ENCODE assay signal across 10 mouse cellular contexts in genomic region chr1:82287776-82288325, GRCm38 (mm10). TPM values are rescaled to one million over a fixed set of nuclear protein-coding genes. Genes with fewer than 3 reads are reported as not detected.
DNase-seq lines count a peak whose midpoint lies in the region; ATAC-seq lines count a peak whose summit lies in the region.
"Had no signal": no experiment of that assay in that cellular context is flagged by ENCODE, and none has a peak within 500 bp of the region (broad histone marks: within the 10 kb centered on the region; RNA-seq: fewer than 3 reads in every experiment).

No protein-coding gene starts in this region.

- 0 out of 2 replicates have a peak overlapping the region, but pooled peaks have one; percentile 90 for H3K27ac ChIP-seq in embryonic facial prominence, embryonic 14.5 days (replicated peaks; ENCODE audit: low read depth, low read length)
- peak overlapping the region; percentile 97 for H3K27ac ChIP-seq in heart, embryonic 15.5 days
- H3K27ac ChIP-seq in liver, embryonic 11.5 days (ENCODE audit: low read depth, low read length), result no peak overlapping the region

- H3K27me3 ChIP-seq in embryonic facial prominence, embryonic 14.5 days (replicated peaks; ENCODE audit: control insufficient read depth, insufficient read depth, low read length), result no peaks in the 10 kb centered on the region
- peaks cover 4% of the 10 kb centered on the region; the same call in 1 of the 2 replicates for H3K27me3 ChIP-seq in heart, embryonic 15.5 days
- H3K27me3 ChIP-seq in liver, embryonic 11.5 days (replicated peaks; ENCODE audit: control insufficient read depth, insufficient read depth, low read length), result peaks cover 64% of the 10 kb centered on the region

- 85% methylated on average over 16 of the region's 16 CpGs for WGBS in embryonic facial prominence, embryonic 14.5 days
- WGBS in heart, embryonic 15.5 days, result 68% methylated on average over 16 of the region's 16 CpGs
- WGBS in liver, embryonic 11.5 days, result 86% methylated on average over 16 of the region's 16 CpGs

- H3K36me3 ChIP-seq in embryonic facial prominence, embryonic 14.5 days (ENCODE audit: control insufficient read depth, insufficient read depth, low read length), result peaks cover 21% of the 10 kb centered on the region; the same call in 1 of the 2 replicates
- peaks cover 5% of the 10 kb centered on the region; the same call in 1 of the 2 replicates for H3K36me3 ChIP-seq in heart, embryonic 15.5 days
- H3K36me3 ChIP-seq in liver, embryonic 11.5 days (ENCODE audit: control insufficient read depth, insufficient read depth, low read length), result peaks cover 8% of the 10 kb centered on the region
- H3K36me3 ChIP-seq: G1E had no signal

- no peaks in the 10 kb centered on the region for H3K9me3 ChIP-seq in embryonic facial prominence, embryonic 14.5 days (ENCODE audit: control insufficient read depth, low read length)
- no peaks in the 10 kb centered on the region for H3K9me3 ChIP-seq in heart, embryonic 15.5 days (replicated peaks)
- no peaks in the 10 kb centered on the region for H3K9me3 ChIP-seq in liver, embryonic 11.5 days (ENCODE audit: control insufficient read depth, low read length)

- H3K4me2 ChIP-seq in embryonic facial prominence, embryonic 14.5 days (ENCODE audit: low read depth, low read length), result peak overlapping the region; percentile 57
- H3K4me2 ChIP-seq in heart, embryonic 15.5 days, result peak overlapping the region; percentile 85
- H3K4me2 ChIP-seq in liver, embryonic 11.5 days, result peak overlapping the region; percentile 71

- DNase-seq in kidney, adult 11 months, result peak; percentile 17
- no peak for DNase-seq in kidney, adult 9 months
- DNase-seq in embryonic facial prominence, embryonic 14.5 days (ENCODE audit: low spot score), result no peak
- DNase-seq in liver, embryonic 11.5 days (ENCODE audit: low spot score), result no peak
- no peak for DNase-seq in spleen, postnatal 14 days (ENCODE audit: low spot score in 2 of 2)
- DNase-seq in yolk sac, embryonic 10.5 days (ENCODE audit: low spot score), result no peak
- DNase-seq in B cell, adult 2 months, result no peak

- H3K4me1 ChIP-seq in embryonic facial prominence, embryonic 14.5 days (ENCODE audit: control insufficient read depth, insufficient read depth, low read length), result peaks cover 35% of the 10 kb centered on the region
- H3K4me1 ChIP-seq in heart, embryonic 15.5 days (replicated peaks), result peaks cover 40% of the 10 kb centered on the region
- peaks cover 3% of the 10 kb centered on the region; the same call in 1 of the 2 replicates for H3K4me1 ChIP-seq in liver, embryonic 11.5 days (replicated peaks; ENCODE audit: control insufficient read depth, insufficient read depth, low read length)

- no peak for ATAC-seq in embryonic facial prominence, embryonic 14.5 days (ENCODE audit: low read depth)
- no peak for ATAC-seq in heart, embryonic 15.5 days (replicated peaks; ENCODE audit: insufficient number of reproducible peaks, insufficient read depth, low FRiP score, low read depth)
- no peak for ATAC-seq in liver, embryonic 11.5 days (replicated peaks; ENCODE audit: low FRiP score)

- peak overlapping the region; percentile 69 for H3K9ac ChIP-seq in embryonic facial prominence, embryonic 14.5 days (ENCODE audit: low read depth, low read length)
- peak overlapping the region; percentile 70 for H3K9ac ChIP-seq in heart, embryonic 15.5 days
- no peak overlapping the region for H3K9ac ChIP-seq in liver, embryonic 11.5 days (ENCODE audit: low read depth, low read length)

- H3K4me3 ChIP-seq in embryonic facial prominence, embryonic 14.5 days (ENCODE audit: low read depth, low read length), result peak overlapping the region; percentile 83
- H3K4me3 ChIP-seq in heart, embryonic 15.5 days, result peak overlapping the region; percentile 81
- H3K4me3 ChIP-seq in liver, embryonic 11.5 days (ENCODE audit: low read depth, low read length), result no peak overlapping the region
- H3K4me3 ChIP-seq: megakaryocyte, embryonic 14.5 days had no signal

RNA-seq across cellular contexts. Expression of gene Irs1, which starts 3.4 kb away (rescaled TPM):
- 14.8 and 16.1 TPM in 2 replicates for polyA plus RNA-seq in embryonic facial prominence, embryonic 14.5 days (2014; fragmentation: Nextera tagmentation; extraction: Ambion mirVana)
- polyA plus RNA-seq in heart, embryonic 15.5 days (2015; fragmentation: Nextera tagmentation; extraction: Ambion mirVana), result 9.1 and 9.3 TPM in 2 replicates
- polyA plus RNA-seq in liver, embryonic 11.5 days (2014; fragmentation: Nextera tagmentation; extraction: Ambion mirVana), result 3.6 and 4.1 TPM in 2 replicates
- polyA plus RNA-seq: G1E had no signal

RNA-seq across cellular contexts. Expression of gene Rhbdd1, which starts 28.4 kb away (rescaled TPM):
- polyA plus RNA-seq in embryonic facial prominence, embryonic 14.5 days (2014; fragmentation: Nextera tagmentation; extraction: Ambion mirVana), result 6.7 and 6.8 TPM in 2 replicates
- 7.6 and 9.7 TPM in 2 replicates for polyA plus RNA-seq in heart, embryonic 15.5 days (2015; fragmentation: Nextera tagmentation; extraction: Ambion mirVana)
- polyA plus RNA-seq in liver, embryonic 11.5 days (2014; fragmentation: Nextera tagmentation; extraction: Ambion mirVana), result 10.9 and 12.1 TPM in 2 replicates

RNA-seq across cellular contexts. Expression of gene Gm9747, which starts 54.9 kb away (rescaled TPM):
- polyA plus RNA-seq in embryonic facial prominence, embryonic 14.5 days (2014; fragmentation: Nextera tagmentation; extraction: Ambion mirVana), result 53.6 and 55.0 TPM in 2 replicates
- polyA plus RNA-seq in heart, embryonic 15.5 days (2015; fragmentation: Nextera tagmentation; extraction: Ambion mirVana), result 27.1 and 29.3 TPM in 2 replicates
- polyA plus RNA-seq in liver, embryonic 11.5 days (2014; fragmentation: Nextera tagmentation; extraction: Ambion mirVana), result 12.1 and 12.6 TPM in 2 replicates
- polyA plus RNA-seq: G1E had no signal
